Mouse (Mus musculus) liver, postnatal 0 days (tissue): ENCODE measurements around the gene Tbxas1.

Source experiments
- CTCF ChIP-seq: sonication (generic); IDR thresholded peaks from 2 replicates; pipeline ENCODE4 v1.5.1; 2016; ENCODE audit warnings: antibody characterized with exemption, low read depth
- EP300 ChIP-seq: IDR thresholded peaks from 2 replicates; pipeline ENCODE4 v1.6.1; 2016; ENCODE audit warnings: antibody characterized with exemption, low read depth, mild to moderate bottlenecking

- no peak for TF ChIP-seq CTCF
- no peak for TF ChIP-seq EP300
Observed at GRCm38 (mm10) chr6:38928489-38928888, 53.3 kb downstream of the Tbxas1 start.
